21 mouse cellular contexts compared by ENCODE assay signal in genomic region chr16:86456649-86457048, GRCm38 (mm10).
A peak's percentile ranks its signal among the peaks of the same experiment; 100 is the strongest.
DNase-seq lines count a peak whose midpoint lies in the region; ATAC-seq and TF ChIP-seq lines count a peak whose summit lies in the region.
"Had no signal": no experiment of that assay in that cellular context is flagged by ENCODE, and none has a peak within 500 bp of the region (broad histone marks: within the 10 kb centered on the region; RNA-seq: fewer than 3 reads in every experiment).

No protein-coding gene starts in this region.

- no peaks in the 10 kb centered on the region for H3K9me3 ChIP-seq in kidney, embryonic 15.5 days (replicated peaks)
- H3K9me3 ChIP-seq: embryonic facial prominence, embryonic 13.5 days; forebrain, embryonic 13.5 days; G1E; heart, embryonic 12.5 days; hindbrain, embryonic 15.5 days had no signal

- TF ChIP-seq POLR2A in brain, embryonic 14.5 days (IDR thresholded peaks at IDR 0.05; ENCODE audit: borderline replicate concordance, extremely low read depth, insufficient read depth, insufficient read length, poor library complexity, severe bottlenecking) = no peak

- no peak overlapping the region for H3K4me3 ChIP-seq in kidney, embryonic 15.5 days (replicated peaks)
- H3K4me3 ChIP-seq: embryonic facial prominence, embryonic 13.5 days; forebrain, embryonic 13.5 days; gastrocnemius, adult 2 months; heart, embryonic 12.5 days; hindbrain, embryonic 15.5 days had no signal

- no peak overlapping the region for H3K9ac ChIP-seq in kidney, embryonic 15.5 days
- H3K9ac ChIP-seq: embryonic facial prominence, embryonic 13.5 days; forebrain, embryonic 13.5 days; heart, embryonic 12.5 days; hindbrain, embryonic 15.5 days had no signal

- peak; percentile 4 for DNase-seq in embryo, embryonic 10 days (ENCODE audit: low spot score)
- no peak for DNase-seq in embryo, embryonic 9.5 days (ENCODE audit: extremely low spot score)
- DNase-seq in kidney, postnatal 36 days = no peak
- DNase-seq in brain, embryonic 14.5 days (ENCODE audit: low read depth) = peak; percentile 24
- DNase-seq in retina, embryonic 14.5 days (ENCODE audit: low spot score) = peak; percentile 6
- no peak for DNase-seq in left cerebral cortex, adult 11 months (ENCODE audit: low spot score)
- DNase-seq: adrenal gland, postnatal 14 days; B cell, adult 2 months; cerebellum, adult 18-20 months; cerebellum, adult 9-11 months; cerebellum, postnatal 36 days; gastrocnemius, adult 2 months; gastrocnemius, postnatal 25 days; heart, postnatal 36 days had no signal

- H3K4me1 ChIP-seq in kidney, embryonic 15.5 days = no peaks in the 10 kb centered on the region
- H3K4me1 ChIP-seq: embryonic facial prominence, embryonic 13.5 days; forebrain, embryonic 13.5 days; heart, embryonic 12.5 days; hindbrain, embryonic 15.5 days had no signal

- no peaks in the 10 kb centered on the region for H3K36me3 ChIP-seq in kidney, embryonic 15.5 days
- H3K36me3 ChIP-seq: embryonic facial prominence, embryonic 13.5 days; G1E; heart, embryonic 12.5 days; hindbrain, embryonic 15.5 days had no signal

- H3K27ac ChIP-seq in kidney, embryonic 15.5 days = no peak overlapping the region
- H3K27ac ChIP-seq: embryonic facial prominence, embryonic 13.5 days; forebrain, embryonic 13.5 days; gastrocnemius, adult 2 months; hindbrain, embryonic 15.5 days had no signal

- H3K27me3 ChIP-seq in kidney, embryonic 15.5 days = no peaks in the 10 kb centered on the region
- H3K27me3 ChIP-seq: embryonic facial prominence, embryonic 13.5 days; forebrain, embryonic 13.5 days; heart, embryonic 12.5 days; hindbrain, embryonic 15.5 days had no signal

- peak; percentile 86 for ATAC-seq in kidney, embryonic 15.5 days (replicated peaks; ENCODE audit: low FRiP score)
- ATAC-seq: CD4-positive, CD25-positive, alpha-beta regulatory T cell, adult 4 months; forebrain, embryonic 13.5 days had no signal

- no peak overlapping the region for H3K4me2 ChIP-seq in kidney, embryonic 15.5 days
- H3K4me2 ChIP-seq: embryonic facial prominence, embryonic 13.5 days; forebrain, embryonic 13.5 days; heart, embryonic 12.5 days; hindbrain, embryonic 15.5 days had no signal

- no peak for TF ChIP-seq CTCF in brain, embryonic 14.5 days (IDR thresholded peaks at IDR 0.05; ENCODE audit: borderline replicate concordance, extremely low read depth, insufficient read depth, insufficient read length)

- 66% methylated on average over 3 of the region's 3 CpGs for WGBS in kidney, embryonic 15.5 days

Comparison
In these comparisons a context has a peak if more than half of its experiments do, and no peak if none do; other contexts are left out.
1. DNase-seq: peak in embryo, embryonic 10 days (single experiment), brain, embryonic 14.5 days (single experiment) and retina, embryonic 14.5 days (single experiment); none in embryo, embryonic 9.5 days (single experiment), kidney, postnatal 36 days (0 of 2) and left cerebral cortex, adult 11 months (single experiment).